Mouse (Mus musculus): Measurements from ENCODE around the gene Eml1. TPM values are rescaled to one million over a fixed set of nuclear protein-coding genes. Genes with fewer than 3 reads are reported as not detected.
A peak's percentile ranks its signal among the peaks of the same experiment; 100 is the strongest.

Gene Eml1
- polyA plus RNA-seq, 1 experiment from 2014 or later, result 57.4 TPM

- Histone ChIP-seq H3K4me3 (ENCODE audit: low read depth, low read length) (peak overlapping the region; percentile 88), H3K36me3 (ENCODE audit: control insufficient read depth, insufficient read depth, low read length) (no peaks in the 10 kb centered on the region), H3K9me3 (replicated peaks; ENCODE audit: control insufficient read depth, low read length, poor library complexity, severe bottlenecking) (no peaks in the 10 kb centered on the region), H3K27me3 (ENCODE audit: control insufficient read depth, insufficient read depth, low read depth, low read length) (no peaks in the 10 kb centered on the region), H3K4me1 (ENCODE audit: control insufficient read depth, insufficient read depth, low read length) (peaks cover 30% of the 10 kb centered on the region), H3K27ac (ENCODE audit: low read length) (peak overlapping the region; percentile 94), H3K9ac (ENCODE audit: low read depth, low read length) (peak overlapping the region; percentile 94), H3K4me2 (ENCODE audit: low read length) (peak overlapping the region; percentile 76)
- under 1% methylated on average over 62 of the region's 90 CpGs for WGBS
- ATAC-seq, result peak; percentile 93
These were observed 52.3 kb downstream of the Eml1 start for GRCm38 (mm10) chr12:108422858-108423631.

GRCm38 (mm10) chr12:108430964-108431363 lies 60.2 kb downstream of the Eml1 start:
- WGBS, result 53% methylated on average over 3 of the region's 3 CpGs
- H3K4me3 ChIP-seq (ENCODE audit: low read depth, low read length), result no peak overlapping the region
- H3K27ac ChIP-seq (ENCODE audit: low read length), result no peak overlapping the region
- no peak overlapping the region for H3K4me2 ChIP-seq (ENCODE audit: low read length)
- no peak overlapping the region for H3K9ac ChIP-seq (ENCODE audit: low read depth, low read length)
- H3K9me3 ChIP-seq (replicated peaks; ENCODE audit: control insufficient read depth, low read length, poor library complexity, severe bottlenecking), result no peaks in the 10 kb centered on the region
- no peaks in the 10 kb centered on the region for H3K36me3 ChIP-seq (ENCODE audit: control insufficient read depth, insufficient read depth, low read length)
- H3K4me1 ChIP-seq (ENCODE audit: control insufficient read depth, insufficient read depth, low read length), result peaks cover 29% of the 10 kb centered on the region
- no peaks in the 10 kb centered on the region for H3K27me3 ChIP-seq (ENCODE audit: control insufficient read depth, insufficient read depth, low read depth, low read length)
- no peak for ATAC-seq

GRCm38 (mm10) chr12:108431714-108432113 lies 61.0 kb downstream of the Eml1 start:
- ATAC-seq, result 0 out of 2 replicates have a peak, but pooled peaks have one; percentile 29
- no peaks in the 10 kb centered on the region for H3K9me3 ChIP-seq (replicated peaks; ENCODE audit: control insufficient read depth, low read length, poor library complexity, severe bottlenecking)
- H3K4me2 ChIP-seq (ENCODE audit: low read length), result no peak overlapping the region
- H3K4me1 ChIP-seq (ENCODE audit: control insufficient read depth, insufficient read depth, low read length), result peaks cover 33% of the 10 kb centered on the region
- H3K36me3 ChIP-seq (ENCODE audit: control insufficient read depth, insufficient read depth, low read length), result no peaks in the 10 kb centered on the region
- H3K27me3 ChIP-seq (ENCODE audit: control insufficient read depth, insufficient read depth, low read depth, low read length), result no peaks in the 10 kb centered on the region
- no peak overlapping the region for H3K9ac ChIP-seq (ENCODE audit: low read depth, low read length)
- H3K4me3 ChIP-seq (ENCODE audit: low read depth, low read length), result no peak overlapping the region
- no peak overlapping the region for H3K27ac ChIP-seq (ENCODE audit: low read length)
- 22% methylated on average over 6 of the region's 6 CpGs for WGBS

- H3K4me3 ChIP-seq (ENCODE audit: low read depth, low read length), result no peak overlapping the region
- no peak for ATAC-seq
- H3K36me3 ChIP-seq (ENCODE audit: control insufficient read depth, insufficient read depth, low read length), result no peaks in the 10 kb centered on the region
- WGBS, result 65% methylated on average over 5 of the region's 5 CpGs
- peaks cover 33% of the 10 kb centered on the region for H3K4me1 ChIP-seq (ENCODE audit: control insufficient read depth, insufficient read depth, low read length)
- H3K9ac ChIP-seq (ENCODE audit: low read depth, low read length), result no peak overlapping the region
- H3K9me3 ChIP-seq (replicated peaks; ENCODE audit: control insufficient read depth, low read length, poor library complexity, severe bottlenecking), result no peaks in the 10 kb centered on the region
- no peaks in the 10 kb centered on the region for H3K27me3 ChIP-seq (ENCODE audit: control insufficient read depth, insufficient read depth, low read depth, low read length)
- peak overlapping the region; percentile 25; the same call in 1 of the 2 replicates for H3K4me2 ChIP-seq (ENCODE audit: low read length)
- peak overlapping the region; percentile 25; the same call in 1 of the 2 replicates for H3K27ac ChIP-seq (ENCODE audit: low read length)
These were observed 61.8 kb downstream of the Eml1 start for GRCm38 (mm10) chr12:108432578-108432977.

GRCm38 (mm10) chr12:108433030-108433429 lies 62.3 kb downstream of the Eml1 start:
- H3K4me2 ChIP-seq (ENCODE audit: low read length), result peak overlapping the region; percentile 25; the same call in 1 of the 2 replicates
- no peaks in the 10 kb centered on the region for H3K36me3 ChIP-seq (ENCODE audit: control insufficient read depth, insufficient read depth, low read length)
- H3K9me3 ChIP-seq (replicated peaks; ENCODE audit: control insufficient read depth, low read length, poor library complexity, severe bottlenecking), result no peaks in the 10 kb centered on the region
- peak overlapping the region; percentile 25; the same call in 1 of the 2 replicates for H3K27ac ChIP-seq (ENCODE audit: low read length)
- no peak overlapping the region for H3K4me3 ChIP-seq (ENCODE audit: low read depth, low read length)
- 0 out of 2 replicates have a peak, but pooled peaks have one; percentile 32 for ATAC-seq
- WGBS, result 48% methylated on average over 16 of the region's 16 CpGs
- H3K9ac ChIP-seq (ENCODE audit: low read depth, low read length), result no peak overlapping the region
- H3K4me1 ChIP-seq (ENCODE audit: control insufficient read depth, insufficient read depth, low read length), result peaks cover 33% of the 10 kb centered on the region
- H3K27me3 ChIP-seq (ENCODE audit: control insufficient read depth, insufficient read depth, low read depth, low read length), result no peaks in the 10 kb centered on the region

GRCm38 (mm10) chr12:108433498-108433897 lies 62.7 kb downstream of the Eml1 start:
- H3K36me3 ChIP-seq (ENCODE audit: control insufficient read depth, insufficient read depth, low read length), result no peaks in the 10 kb centered on the region
- whole genome bisulfite sequencing, result 48% methylated on average over 10 of the region's 10 CpGs
- H3K9me3 ChIP-seq (replicated peaks; ENCODE audit: control insufficient read depth, low read length, poor library complexity, severe bottlenecking), result no peaks in the 10 kb centered on the region
- H3K4me1 ChIP-seq (ENCODE audit: control insufficient read depth, insufficient read depth, low read length), result peaks cover 33% of the 10 kb centered on the region
- no peaks in the 10 kb centered on the region for H3K27me3 ChIP-seq (ENCODE audit: control insufficient read depth, insufficient read depth, low read depth, low read length)
- no peak overlapping the region for H3K4me3 ChIP-seq (ENCODE audit: low read depth, low read length)
- peak overlapping the region; percentile 25; the same call in 1 of the 2 replicates for H3K4me2 ChIP-seq (ENCODE audit: low read length)
- no peak overlapping the region for H3K9ac ChIP-seq (ENCODE audit: low read depth, low read length)
- ATAC-seq, result no peak
- peak overlapping the region; percentile 39; the same call in 1 of the 2 replicates for H3K27ac ChIP-seq (ENCODE audit: low read length)

GRCm38 (mm10) chr12:108435444-108436015 lies 64.8 kb downstream of the Eml1 start:
- 35% methylated on average over 12 of the region's 12 CpGs for WGBS
- H3K4me1 ChIP-seq (ENCODE audit: control insufficient read depth, insufficient read depth, low read length), result peaks cover 33% of the 10 kb centered on the region
- no peak for ATAC-seq

GRCm38 (mm10) chr12:108436029-108436923 lies 65.5 kb downstream of the Eml1 start:
- H3K27ac ChIP-seq (ENCODE audit: low read length), result no peak overlapping the region
- H3K27me3 ChIP-seq (ENCODE audit: control insufficient read depth, insufficient read depth, low read depth, low read length), result no peaks in the 10 kb centered on the region
- H3K4me3 ChIP-seq (ENCODE audit: low read depth, low read length), result no peak overlapping the region
- 50% methylated on average over 24 of the region's 24 CpGs for WGBS
- no peak for ATAC-seq
- H3K36me3 ChIP-seq (ENCODE audit: control insufficient read depth, insufficient read depth, low read length), result no peaks in the 10 kb centered on the region
- H3K4me2 ChIP-seq (ENCODE audit: low read length), result no peak overlapping the region
- 0 out of 2 replicates have a peak overlapping the region, but pooled peaks have one; percentile 25 for H3K9ac ChIP-seq (ENCODE audit: low read depth, low read length)
- peaks cover 33% of the 10 kb centered on the region for H3K4me1 ChIP-seq (ENCODE audit: control insufficient read depth, insufficient read depth, low read length)
- no peaks in the 10 kb centered on the region for H3K9me3 ChIP-seq (replicated peaks; ENCODE audit: control insufficient read depth, low read length, poor library complexity, severe bottlenecking)

More at GRCm38 (mm10) chr12:108435444-108436015, 64.8 kb downstream of the Eml1 start:
- no peak overlapping the region for H3K4me3 ChIP-seq (ENCODE audit: low read depth, low read length)
- no peaks in the 10 kb centered on the region for H3K36me3 ChIP-seq (ENCODE audit: control insufficient read depth, insufficient read depth, low read length)
- H3K27me3 ChIP-seq (ENCODE audit: control insufficient read depth, insufficient read depth, low read depth, low read length), result no peaks in the 10 kb centered on the region
- H3K9me3 ChIP-seq (replicated peaks; ENCODE audit: control insufficient read depth, low read length, poor library complexity, severe bottlenecking), result no peaks in the 10 kb centered on the region
- H3K9ac ChIP-seq (ENCODE audit: low read depth, low read length), result no peak overlapping the region
- H3K4me2 ChIP-seq (ENCODE audit: low read length), result no peak overlapping the region
- H3K27ac ChIP-seq (ENCODE audit: low read length), result no peak overlapping the region; the same call in 1 of the 2 replicates
